In the genomic region with DNA sequence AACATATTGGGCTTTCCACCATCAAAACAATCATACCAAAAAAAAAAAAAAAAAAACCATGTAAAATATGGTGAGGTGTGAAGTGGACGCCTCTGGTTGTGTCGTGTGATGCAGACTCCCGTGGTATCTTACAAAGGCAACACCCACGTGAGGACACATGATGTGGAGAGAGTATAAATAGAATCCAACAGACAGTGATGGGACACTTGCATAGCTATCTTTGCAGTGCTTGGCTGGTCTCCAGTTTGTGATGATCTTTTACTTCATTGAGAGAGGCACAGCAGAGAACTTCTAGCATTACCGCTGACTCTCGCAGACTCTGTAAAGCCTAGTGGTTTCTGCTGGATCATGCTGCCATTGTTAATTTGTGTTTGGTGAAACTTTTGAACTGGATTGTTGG, we compare ENCODE assay signal across 41 mouse cellular contexts. TPM values are rescaled to one million over a fixed set of nuclear protein-coding genes. Genes with fewer than 3 reads are reported as not detected.
"Had no signal": no experiment of that assay in that cellular context is flagged by ENCODE, and none has a peak within 500 bp of the region (broad histone marks: within the 10 kb centered on the region; RNA-seq: fewer than 3 reads in every experiment).

No protein-coding gene starts in this region.

- H3K9ac ChIP-seq: hindbrain, embryonic 13.5 days; hindbrain, embryonic 15.5 days; kidney, embryonic 15.5 days; limb, embryonic 13.5 days; limb, embryonic 15.5 days; liver, embryonic 12.5 days; liver, embryonic 14.5 days had no signal

- H3K4me3 ChIP-seq: gastrocnemius, adult 2 months; heart, adult 2 months; hindbrain, embryonic 10.5 days; hindbrain, embryonic 13.5 days; hindbrain, embryonic 15.5 days; kidney, embryonic 15.5 days; limb, embryonic 13.5 days; limb, embryonic 15.5 days; liver, embryonic 12.5 days had no signal

- ATAC-seq: hindbrain, postnatal 0 days; intestine, embryonic 16.5 days; liver, embryonic 12.5 days had no signal

- H3K9me3 ChIP-seq: hindbrain, embryonic 10.5 days; hindbrain, embryonic 15.5 days; kidney, embryonic 15.5 days; limb, embryonic 13.5 days; limb, embryonic 15.5 days; liver, embryonic 12.5 days had no signal

- H3K36me3 ChIP-seq: hindbrain, embryonic 10.5 days; hindbrain, embryonic 13.5 days; hindbrain, embryonic 15.5 days; kidney, embryonic 15.5 days; limb, embryonic 13.5 days; limb, embryonic 15.5 days; liver, embryonic 12.5 days had no signal

- H3K27me3 ChIP-seq: hindbrain, embryonic 13.5 days; hindbrain, embryonic 15.5 days; kidney, embryonic 15.5 days; limb, embryonic 13.5 days; limb, embryonic 15.5 days; liver, embryonic 12.5 days had no signal

- H3K4me2 ChIP-seq: heart, embryonic 11.5 days; hindbrain, embryonic 13.5 days; hindbrain, embryonic 15.5 days; kidney, embryonic 15.5 days; limb, embryonic 13.5 days; limb, embryonic 15.5 days; liver, embryonic 12.5 days had no signal

- H3K27ac ChIP-seq: gastrocnemius, adult 2 months; heart, adult 2 months; hindbrain, embryonic 10.5 days; hindbrain, embryonic 13.5 days; hindbrain, embryonic 15.5 days; hindbrain, postnatal 0 days; kidney, embryonic 15.5 days; kidney, postnatal 0 days; limb, embryonic 13.5 days; limb, embryonic 15.5 days; liver, embryonic 12.5 days; liver, embryonic 14.5 days had no signal

- H3K4me1 ChIP-seq: hindbrain, embryonic 10.5 days; hindbrain, embryonic 13.5 days; hindbrain, embryonic 15.5 days; kidney, embryonic 15.5 days; limb, embryonic 15.5 days had no signal

- DNase-seq: gastrocnemius, adult 2 months; gastrocnemius, postnatal 10 days; gastrocnemius, postnatal 25 days; heart, adult 2 months; heart, postnatal 10 days; heart, postnatal 4 days; kidney, adult 11 months; kidney, adult 2 months; kidney, adult 9 months; kidney, postnatal 14 days; kidney, postnatal 36 days; layer of hippocampus, adult 9-11 months; layer of hippocampus, postnatal 36 days; left cerebral cortex, postnatal 4 days had no signal

RNA-seq across cellular contexts. Expression of gene Actrt3, which starts 10.9 kb away (rescaled TPM):
- total RNA-seq: gastrocnemius, adult 2 months; gastrocnemius, postnatal 10 days; gastrocnemius, postnatal 25 days; gastrocnemius, postnatal 4 days; granulocyte monocyte progenitor cell, adult 5-6 weeks; heart, adult 2 months; heart, postnatal 10 days; heart, postnatal 4 days; liver, adult 2 months had no signal
- polyA plus RNA-seq: heart, adult 2 months; heart, embryonic 11.5 days; heart, embryonic 14.5 days; kidney, embryonic 15.5 days; kidney, postnatal 0 days; limb, embryonic 15.5 days; liver, embryonic 12.5 days; liver, embryonic 14.5 days had no signal

RNA-seq across cellular contexts. Expression of gene Lrriq4, which starts 55.4 kb away (rescaled TPM):
- total RNA-seq: gastrocnemius, adult 2 months; gastrocnemius, postnatal 10 days; gastrocnemius, postnatal 25 days; gastrocnemius, postnatal 4 days; granulocyte monocyte progenitor cell, adult 5-6 weeks; heart, adult 2 months; heart, postnatal 10 days; heart, postnatal 4 days; layer of hippocampus, adult 18-20 months; layer of hippocampus, adult 8-10 months; layer of hippocampus, postnatal 14 days; layer of hippocampus, postnatal 36 days; left cerebral cortex, adult 18-20 months; left cerebral cortex, adult 8-10 months; left cerebral cortex, postnatal 10 days; left cerebral cortex, postnatal 25 days; left cerebral cortex, postnatal 4 days; liver, adult 2 months had no signal
- polyA plus RNA-seq: frontal cortex, adult 2 months; heart, adult 2 months; heart, embryonic 14.5 days; hindbrain, embryonic 10.5 days; hindbrain, embryonic 15.5 days; hindbrain, postnatal 0 days; intestine, embryonic 14.5 days; intestine, embryonic 16.5 days; kidney, embryonic 15.5 days; large intestine, adult 2 months; limb, embryonic 11.5 days; limb, embryonic 13.5 days; limb, embryonic 15.5 days; liver, adult 2 months; liver, embryonic 12.5 days; liver, embryonic 14.5 days had no signal

RNA-seq across cellular contexts. Expression of gene Lrrc34, which starts 58.8 kb away (rescaled TPM):
- total RNA-seq: gastrocnemius, adult 2 months; gastrocnemius, postnatal 10 days; gastrocnemius, postnatal 25 days; gastrocnemius, postnatal 4 days; granulocyte monocyte progenitor cell, adult 5-6 weeks; heart, adult 2 months; heart, postnatal 10 days; heart, postnatal 4 days; layer of hippocampus, postnatal 36 days; left cerebral cortex, adult 18-20 months had no signal
- polyA plus RNA-seq: large intestine, adult 2 months; liver, adult 2 months had no signal
